24 mouse cellular contexts compared by ENCODE assay signal in the genomic region with DNA sequence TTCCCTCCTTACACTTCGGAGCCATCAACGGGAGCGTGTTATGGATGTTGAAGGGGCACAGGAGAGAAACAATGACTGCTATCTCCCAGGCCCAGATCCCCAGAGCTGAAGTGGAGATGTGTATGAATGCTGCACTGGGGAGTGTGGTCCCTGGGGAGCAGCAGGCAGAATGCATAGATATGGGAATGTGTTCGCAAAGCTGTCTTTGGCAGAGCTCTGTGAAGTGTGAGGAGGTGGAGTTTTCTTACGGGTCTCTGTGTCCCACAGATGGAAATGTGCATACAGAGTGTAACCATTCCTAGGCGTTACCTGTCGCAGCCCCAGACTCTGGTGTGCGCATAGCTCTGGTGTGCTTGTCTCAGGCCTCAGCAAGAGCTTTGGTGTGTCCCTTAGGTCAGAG.
DNase-seq lines count a peak whose midpoint lies in the region; ATAC-seq and TF ChIP-seq lines count a peak whose summit lies in the region.
"Had no signal": no experiment of that assay in that cellular context is flagged by ENCODE, and none has a peak within 500 bp of the region (broad histone marks: within the 10 kb centered on the region; RNA-seq: fewer than 3 reads in every experiment).

No protein-coding gene starts in this region.

- no peaks in the 10 kb centered on the region for H3K4me1 ChIP-seq in forebrain, embryonic 11.5 days (replicated peaks; ENCODE audit: control insufficient read depth, insufficient read depth, low read length)
- H3K4me1 ChIP-seq in forebrain, embryonic 15.5 days: peaks cover 20% of the 10 kb centered on the region
- peaks cover 35% of the 10 kb centered on the region for H3K4me1 ChIP-seq in heart, embryonic 10.5 days
- peaks cover 18% of the 10 kb centered on the region for H3K4me1 ChIP-seq in midbrain, embryonic 16.5 days (ENCODE audit: control insufficient read depth, insufficient read depth, low read length)
- H3K4me1 ChIP-seq in midbrain, embryonic 13.5 days (replicated peaks): peaks cover 17% of the 10 kb centered on the region
- H3K4me1 ChIP-seq in olfactory bulb, adult 2 months (ENCODE audit: control insufficient read depth, insufficient read depth, low read length): peaks cover 83% of the 10 kb centered on the region

- intact Hi-C loops in heart, postnatal 36 days (cut with DNase I): no loop called here

- TF ChIP-seq CTCF in olfactory bulb, adult 2 months (IDR thresholded peaks at IDR 0.05; ENCODE audit: insufficient read depth, low read depth, low read length): no peak

- H3K27me3 ChIP-seq in forebrain, embryonic 11.5 days (ENCODE audit: control insufficient read depth, insufficient read depth, low read length): no peaks in the 10 kb centered on the region
- H3K27me3 ChIP-seq in forebrain, embryonic 15.5 days: no peaks in the 10 kb centered on the region
- peaks cover 46% of the 10 kb centered on the region for H3K27me3 ChIP-seq in heart, embryonic 10.5 days (ENCODE audit: insufficient read depth, poor library complexity, severe bottlenecking)
- no peaks in the 10 kb centered on the region for H3K27me3 ChIP-seq in midbrain, embryonic 16.5 days (ENCODE audit: control insufficient read depth, insufficient read depth, low read depth, low read length)
- H3K27me3 ChIP-seq in midbrain, embryonic 13.5 days: no peaks in the 10 kb centered on the region
- H3K27me3 ChIP-seq: Patski had no signal

- peak; percentile 35 for DNase-seq in forebrain, embryonic 11.5 days (ENCODE audit: low spot score)
- peak; percentile 43 for DNase-seq in heart, embryonic 10.5 days (ENCODE audit: low spot score)
- DNase-seq in heart, postnatal 36 days: no peak
- DNase-seq: adrenal gland, postnatal 10 days; adrenal gland, postnatal 36 days; B cell, adult 2 months; cerebellum, adult 9-10 months; forebrain, postnatal 0 days; gastrocnemius, postnatal 10 days; gastrocnemius, postnatal 36 days; kidney, adult 18-20 months had no signal

- TF ChIP-seq POLR2A in olfactory bulb, adult 2 months (IDR thresholded peaks at IDR 0.05; ENCODE audit: insufficient read depth, low read depth, low read length): no peak

- 90% methylated on average over 8 of the region's 8 CpGs for WGBS in forebrain, embryonic 11.5 days
- 79% methylated on average over 8 of the region's 8 CpGs for WGBS in forebrain, embryonic 15.5 days
- WGBS in heart, embryonic 10.5 days: 73% methylated on average over 8 of the region's 8 CpGs
- WGBS in midbrain, embryonic 16.5 days: 85% methylated on average over 8 of the region's 8 CpGs
- 88% methylated on average over 8 of the region's 8 CpGs for WGBS in midbrain, embryonic 13.5 days
- 64% methylated on average over 8 of the region's 8 CpGs for WGBS in olfactory bulb, adult 2 months

- no peaks in the 10 kb centered on the region for H3K9me3 ChIP-seq in forebrain, embryonic 11.5 days (ENCODE audit: control insufficient read depth, low read length)
- no peaks in the 10 kb centered on the region for H3K9me3 ChIP-seq in forebrain, embryonic 15.5 days
- H3K9me3 ChIP-seq in heart, embryonic 10.5 days: no peaks in the 10 kb centered on the region
- no peaks in the 10 kb centered on the region for H3K9me3 ChIP-seq in midbrain, embryonic 16.5 days (replicated peaks; ENCODE audit: control insufficient read depth, low read length, poor library complexity, severe bottlenecking)
- no peaks in the 10 kb centered on the region for H3K9me3 ChIP-seq in midbrain, embryonic 13.5 days
- H3K9me3 ChIP-seq: forebrain, embryonic 10.5 days; G1E; hindbrain, embryonic 10.5 days had no signal

- no peak for ATAC-seq in forebrain, embryonic 11.5 days (replicated peaks; ENCODE audit: low FRiP score)
- no peak for ATAC-seq in forebrain, embryonic 15.5 days (replicated peaks)
- no peak for ATAC-seq in midbrain, embryonic 16.5 days
- no peak for ATAC-seq in midbrain, embryonic 13.5 days
- ATAC-seq: forebrain, postnatal 0 days; hindbrain, embryonic 16.5 days; inflammation-experienced regulatory T-cells, adult 6 months; intestine, embryonic 16.5 days; Patski had no signal

- no peaks in the 10 kb centered on the region for H3K36me3 ChIP-seq in forebrain, embryonic 11.5 days (ENCODE audit: control insufficient read depth, insufficient read depth, low read length)
- no peaks in the 10 kb centered on the region for H3K36me3 ChIP-seq in forebrain, embryonic 15.5 days
- no peaks in the 10 kb centered on the region for H3K36me3 ChIP-seq in heart, embryonic 10.5 days
- no peaks in the 10 kb centered on the region for H3K36me3 ChIP-seq in midbrain, embryonic 16.5 days (ENCODE audit: control insufficient read depth, insufficient read depth, low read length)
- no peaks in the 10 kb centered on the region for H3K36me3 ChIP-seq in midbrain, embryonic 13.5 days
- H3K36me3 ChIP-seq: forebrain, embryonic 10.5 days; G1E; hindbrain, embryonic 10.5 days had no signal

- no peak overlapping the region for H3K9ac ChIP-seq in forebrain, embryonic 11.5 days (ENCODE audit: low read length)
- H3K9ac ChIP-seq in forebrain, embryonic 15.5 days (replicated peaks): no peak overlapping the region
- no peak overlapping the region for H3K9ac ChIP-seq in midbrain, embryonic 16.5 days (ENCODE audit: low read depth, low read length)
- no peak overlapping the region for H3K9ac ChIP-seq in midbrain, embryonic 13.5 days (replicated peaks)
- H3K9ac ChIP-seq: forebrain, postnatal 0 days had no signal

- no peak overlapping the region for H3K27ac ChIP-seq in forebrain, embryonic 11.5 days (ENCODE audit: low read depth, low read length)
- H3K27ac ChIP-seq in forebrain, embryonic 15.5 days (replicated peaks): no peak overlapping the region; the same call in 1 of the 2 replicates
- no peak overlapping the region for H3K27ac ChIP-seq in heart, embryonic 10.5 days
- peak overlapping the region; percentile 29; the same call in 1 of the 2 replicates for H3K27ac ChIP-seq in midbrain, embryonic 16.5 days (ENCODE audit: low read length)
- no peak overlapping the region for H3K27ac ChIP-seq in midbrain, embryonic 13.5 days
- H3K27ac ChIP-seq in olfactory bulb, adult 2 months (ENCODE audit: insufficient read depth, low read depth, low read length): peak overlapping the region; percentile 97
- H3K27ac ChIP-seq: forebrain, embryonic 10.5 days; heart, adult 2 months; hindbrain, embryonic 10.5 days had no signal

- H3K4me2 ChIP-seq in forebrain, embryonic 11.5 days (ENCODE audit: low read depth, low read length, severe bottlenecking): no peak overlapping the region
- H3K4me2 ChIP-seq in forebrain, embryonic 15.5 days (replicated peaks): no peak overlapping the region
- H3K4me2 ChIP-seq in midbrain, embryonic 16.5 days (ENCODE audit: low read length): no peak overlapping the region
- H3K4me2 ChIP-seq in midbrain, embryonic 13.5 days (replicated peaks): no peak overlapping the region
- H3K4me2 ChIP-seq: heart, embryonic 11.5 days had no signal

- H3K4me3 ChIP-seq in forebrain, embryonic 11.5 days (ENCODE audit: low read depth, low read length): no peak overlapping the region
- no peak overlapping the region for H3K4me3 ChIP-seq in forebrain, embryonic 15.5 days
- H3K4me3 ChIP-seq in heart, embryonic 10.5 days: no peak overlapping the region
- H3K4me3 ChIP-seq in midbrain, embryonic 16.5 days (ENCODE audit: low read depth, low read length): no peak overlapping the region
- H3K4me3 ChIP-seq in midbrain, embryonic 13.5 days (replicated peaks): no peak overlapping the region
- H3K4me3 ChIP-seq in olfactory bulb, adult 2 months (ENCODE audit: insufficient read depth, low read depth, low read length): no peak overlapping the region
- H3K4me3 ChIP-seq: forebrain, embryonic 10.5 days; heart, adult 2 months; hindbrain, embryonic 10.5 days had no signal

Comparison
In these comparisons a context has a peak if more than half of its experiments do, and no peak if none do; other contexts are left out.
1. DNase-seq: peak in forebrain, embryonic 11.5 days (single experiment) and heart, embryonic 10.5 days (single experiment); none in heart, postnatal 36 days (0 of 2).
2. H3K27ac ChIP-seq: peak in midbrain, embryonic 16.5 days (single experiment) and olfactory bulb, adult 2 months (single experiment); none in forebrain, embryonic 11.5 days (single experiment), forebrain, embryonic 15.5 days (single experiment), heart, embryonic 10.5 days (single experiment) and midbrain, embryonic 13.5 days (single experiment).